Mouse (Mus musculus) olfactory bulb, adult 2 months (tissue): Measurements from ENCODE around the gene Ms4a1.

ENCODE experiments used
- CTCF ChIP-seq: fragments of 200-500 bp; IDR thresholded peaks from 2 replicates; pipeline ENCODE4 v1.5.1; 2012; ENCODE audit warnings: low read depth, mild to moderate bottlenecking, low read length, moderate library complexity; ENCODE audit not compliant: insufficient read depth
- POLR2A ChIP-seq: fragments of 200-500 bp; IDR thresholded peaks from 2 replicates; pipeline ENCODE4 v1.6.1; 2012; ENCODE audit warnings: mild to moderate bottlenecking, low read depth, low read length, moderate library complexity; ENCODE audit not compliant: insufficient read depth

DNA sequence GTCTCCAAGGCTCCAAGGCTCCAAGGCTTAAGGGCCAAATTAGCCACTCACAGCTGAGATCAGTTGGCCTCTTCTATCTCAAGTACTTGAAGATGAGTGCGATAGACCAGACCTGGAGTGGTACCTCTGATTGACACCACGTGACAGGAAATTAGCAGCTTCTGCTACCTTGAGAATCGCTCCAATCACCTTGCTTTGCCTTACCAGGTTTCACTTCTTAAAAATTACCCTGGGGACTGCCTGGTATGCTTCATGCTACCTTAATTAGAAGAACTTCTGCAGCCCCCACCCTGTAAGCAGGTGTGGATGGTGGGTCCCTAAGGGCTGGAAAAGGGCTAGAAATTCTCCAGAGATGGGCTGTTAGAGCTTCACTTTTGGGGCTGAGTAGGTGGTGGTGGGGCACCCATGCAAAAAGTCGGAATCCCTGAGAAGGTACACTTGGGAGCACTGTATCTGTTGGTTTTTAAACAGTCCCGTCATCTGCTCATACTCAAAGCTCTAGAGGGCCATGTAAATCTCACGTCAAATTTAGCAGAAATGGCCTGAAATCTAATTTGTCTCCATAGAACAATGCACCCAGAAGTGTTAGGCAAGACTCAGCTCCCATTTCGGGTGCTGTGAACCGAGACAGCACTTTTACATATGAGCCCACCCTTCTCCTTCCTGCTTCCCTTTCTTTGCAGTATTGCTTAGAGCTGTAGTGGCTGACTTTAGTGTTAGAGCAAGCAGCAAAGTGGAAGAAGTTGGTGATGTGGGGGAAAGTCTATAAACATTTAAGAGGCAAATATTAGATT, at the start of gene Ms4a1:
- TF ChIP-seq POLR2A: no peak
- no peak for TF ChIP-seq CTCF
